Mouse (Mus musculus) MEL (cell line): ENCODE data around the gene Tmem132c. TPM values are rescaled to one million over a fixed set of nuclear protein-coding genes. Genes with fewer than 3 reads are reported as not detected.

ENCODE experiments used
- DNase-seq: peaks from one replicate; pipeline ENCODE4 v3.0.0; 2011; ENCODE audit warnings: low read depth, low spot score
- H3K27ac ChIP-seq: 2 replicates; pipeline ENCODE4 v1.5.1; 2012; ENCODE audit warnings: low read depth, mild to moderate bottlenecking, control low read depth, low read length, moderate library complexity; ENCODE audit not compliant: control insufficient read depth
- H3K27me3 ChIP-seq, 2 experiments: fragments of 150-350 bp in 1 of 2; sonication (generic) in 1 of 2; 2 replicates each; pipeline ENCODE4 v1.6.1; 2012; ENCODE audit warnings: low read length in 2 of 2, mild to moderate bottlenecking in 2 of 2, improper control_type of control experiment in 1 of 2, moderate library complexity in 1 of 2; ENCODE audit not compliant: insufficient read depth in 2 of 2, control insufficient read depth in 1 of 2
- H3K36me3 ChIP-seq, 2 experiments: 2 replicates each; pipeline ENCODE4 v1.6.1; 2012 to 2014; ENCODE audit warnings: low read length in 2 of 2, improper control_type of control experiment in 1 of 2, inconsistent platforms in 1 of 2, mild to moderate bottlenecking in 1 of 2; ENCODE audit not compliant: insufficient read depth in 2 of 2, control insufficient read depth in 1 of 2
- H3K4me1 ChIP-seq, 2 experiments: fragments of 150-350 bp in 1 of 2; sonication (generic) in 1 of 2; 2 replicates each; pipeline ENCODE4 v1.6.1; 2012; ENCODE audit warnings: low read length in 2 of 2, improper control_type of control experiment in 1 of 2, mild to moderate bottlenecking in 1 of 2; ENCODE audit not compliant: insufficient read depth in 2 of 2, control insufficient read depth in 1 of 2
- H3K4me3 ChIP-seq, 2 experiments: fragments of 150-350 bp in 1 of 2; sonication (generic) in 1 of 2; 2 replicates each; pipeline ENCODE4 v1.5.1; 2012; ENCODE audit warnings: low read depth in 2 of 2, low read length in 2 of 2, mild to moderate bottlenecking in 2 of 2, moderate library complexity in 2 of 2, control low read depth in 1 of 2, improper control_type of control experiment in 1 of 2; ENCODE audit not compliant: control insufficient read depth in 1 of 2, insufficient read depth in 1 of 2
- H3K79me2 ChIP-seq: 2 replicates; pipeline ENCODE4 v1.6.1; 2012; ENCODE audit warnings: mild to moderate bottlenecking, low read length, moderate library complexity; ENCODE audit not compliant: control insufficient read depth, poor library complexity, insufficient read depth
- H3K9ac ChIP-seq: 2 replicates; pipeline ENCODE4 v1.6.1; 2012; ENCODE audit warnings: low read depth, mild to moderate bottlenecking, control low read depth, low read length, moderate library complexity; ENCODE audit not compliant: control insufficient read depth, poor library complexity, severe bottlenecking
- H3K9me3 ChIP-seq: fragments of 150-350 bp; sonication (generic); replicated peaks from 2 replicates; pipeline ENCODE4 v1.6.1; 2012; ENCODE audit warnings: mild to moderate bottlenecking, low read length, improper control_type of control experiment, moderate library complexity; ENCODE audit not compliant: insufficient read depth
- BHLHE40 ChIP-seq: IDR thresholded peaks from 2 replicates; pipeline ENCODE4 v1.6.1; 2012; ENCODE audit warnings: low read depth, mild to moderate bottlenecking, inconsistent platforms, low read length, improper control_type of control experiment, borderline replicate concordance
- CHD1 ChIP-seq: IDR thresholded peaks from 2 replicates; pipeline ENCODE4 v1.6.1; 2012; ENCODE audit warnings: low read depth, mild to moderate bottlenecking, inconsistent platforms, low read length, improper control_type of control experiment
- ETS1 ChIP-seq: IDR thresholded peaks from 2 replicates; pipeline ENCODE4 v1.6.1; 2012; ENCODE audit warnings: low read depth, mild to moderate bottlenecking, inconsistent platforms, low read length, improper control_type of control experiment, moderate library complexity
- GABPA ChIP-seq: IDR thresholded peaks from 2 replicates; pipeline ENCODE4 v1.6.1; 2012; ENCODE audit warnings: low read depth, mild to moderate bottlenecking, inconsistent platforms, low read length, improper control_type of control experiment, moderate library complexity
- HCFC1 ChIP-seq: IDR thresholded peaks from 2 replicates; pipeline ENCODE4 v1.6.1; 2012; ENCODE audit warnings: low read depth, mild to moderate bottlenecking, inconsistent platforms, low read length, improper control_type of control experiment, moderate library complexity
- JUND ChIP-seq: IDR thresholded peaks from 2 replicates; pipeline ENCODE4 v1.6.1; 2011; ENCODE audit warnings: low read depth, mild to moderate bottlenecking, improper control_type of control experiment, low read length
- KAT2A ChIP-seq: conservative IDR thresholded peaks from 2 replicates; pipeline ENCODE4 v1.6.1; 2012; ENCODE audit warnings: low read depth, low read length, improper control_type of control experiment, inconsistent platforms
- MAZ ChIP-seq: IDR thresholded peaks from 2 replicates; pipeline ENCODE4 v1.6.1; 2012; ENCODE audit warnings: low read depth, mild to moderate bottlenecking, inconsistent platforms, low read length, improper control_type of control experiment
- MXI1 ChIP-seq: IDR thresholded peaks from 2 replicates; pipeline ENCODE4 v1.6.1; 2011; ENCODE audit warnings: mild to moderate bottlenecking, low read depth, low read length, improper control_type of control experiment
- MYB ChIP-seq: IDR thresholded peaks from 2 replicates; pipeline ENCODE4 v1.6.1; 2011; ENCODE audit warnings: mild to moderate bottlenecking, low read depth, low read length, improper control_type of control experiment
- NELFE ChIP-seq: IDR thresholded peaks from 2 replicates; pipeline ENCODE4 v1.6.1; 2011; ENCODE audit warnings: low read depth, low read length, improper control_type of control experiment
- NRF1 ChIP-seq: IDR thresholded peaks from 2 replicates; pipeline ENCODE4 v1.6.1; 2014; ENCODE audit warnings: low read depth, mild to moderate bottlenecking, inconsistent platforms, low read length, improper control_type of control experiment, moderate library complexity; ENCODE audit not compliant: poor library complexity, insufficient read depth, severe bottlenecking
- POLR2A ChIP-seq, 2 experiments: IDR thresholded peaks; 2 replicates each; pipeline ENCODE4 v1.6.1; 2011 to 2012; ENCODE audit warnings: low read length in 2 of 2, mild to moderate bottlenecking in 2 of 2, control low read depth in 1 of 2, improper control_type of control experiment in 1 of 2, low read depth in 1 of 2, moderate library complexity in 1 of 2; ENCODE audit not compliant: control insufficient read depth in 1 of 2, insufficient read depth in 1 of 2, poor library complexity in 1 of 2
- POLR2AphosphoS2 ChIP-seq: IDR thresholded peaks from 2 replicates; pipeline ENCODE4 v1.6.1; 2011; ENCODE audit warnings: low read length, improper control_type of control experiment
- RAD21 ChIP-seq: IDR thresholded peaks from 2 replicates; pipeline ENCODE4 v1.6.1; 2011; ENCODE audit warnings: mild to moderate bottlenecking, low read depth, low read length, improper control_type of control experiment
- RCOR1 ChIP-seq: IDR thresholded peaks from 2 replicates; pipeline ENCODE4 v1.6.1; 2012; ENCODE audit warnings: low read depth, mild to moderate bottlenecking, inconsistent platforms, low read length, improper control_type of control experiment
- SIN3A ChIP-seq: IDR thresholded peaks from 2 replicates; pipeline ENCODE4 v1.6.1; 2012; ENCODE audit warnings: low read length, improper control_type of control experiment, inconsistent platforms
- UBTF ChIP-seq: IDR thresholded peaks from 2 replicates; pipeline ENCODE4 v1.6.1; 2012; ENCODE audit warnings: low read depth, mild to moderate bottlenecking, inconsistent platforms, low read length, improper control_type of control experiment, moderate library complexity, borderline replicate concordance; ENCODE audit not compliant: insufficient read depth
- USF2 ChIP-seq, 2 experiments: IDR thresholded peaks; 2 replicates each; pipeline ENCODE4 v1.6.1; 2011 to 2012; ENCODE audit warnings: improper control_type of control experiment in 2 of 2, low read length in 2 of 2, borderline replicate concordance in 1 of 2, inconsistent platforms in 1 of 2, low read depth in 1 of 2, mild to moderate bottlenecking in 1 of 2; ENCODE audit not compliant: insufficient read depth in 1 of 2
- ZC3H11A ChIP-seq: IDR thresholded peaks from 2 replicates; pipeline ENCODE4 v1.6.1; 2012; ENCODE audit warnings: low read depth, mild to moderate bottlenecking, inconsistent platforms, low read length, improper control_type of control experiment
- ZKSCAN1 ChIP-seq: IDR thresholded peaks from 2 replicates; pipeline ENCODE4 v1.6.1; 2012; ENCODE audit warnings: low read depth, mild to moderate bottlenecking, inconsistent platforms, low read length, improper control_type of control experiment, moderate library complexity
- ZMIZ1 ChIP-seq: IDR thresholded peaks from 2 replicates; pipeline ENCODE4 v1.6.1; 2012; ENCODE audit warnings: low read depth, mild to moderate bottlenecking, inconsistent platforms, low read length, improper control_type of control experiment, moderate library complexity
- ZNF384 ChIP-seq: IDR thresholded peaks from 2 replicates; pipeline ENCODE4 v1.6.1; 2012; ENCODE audit warnings: low read depth, mild to moderate bottlenecking, inconsistent platforms, low read length, improper control_type of control experiment
- polyA plus RNA-seq, 2 experiments: library from polyadenylated mRNA; stranded (reverse) in 1 of 2; unstranded in 1 of 2; fragments of >175 nt in 1 of 2; fragments of >200 nt in 1 of 2; gene quantifications; 2 replicates each; pipeline versions ENCODE4 v1.2.1 to v1.2.4; 2012; ENCODE audit warnings: low replicate concordance in 2 of 2, low read depth in 1 of 2; ENCODE audit not compliant: insufficient read length in 2 of 2, insufficient read depth in 1 of 2, missing spikeins in 1 of 2
- total RNA-seq: library from RNA; depleted of rRNA; stranded (reverse); fragments of 300-350 nt; gene quantifications from 2 replicates; pipeline ENCODE4 v1.2.3, GENCODE M21; 2012

The Tmem132c gene
- total and polyA plus RNA-seq, 3 experiments: not detected

DNA sequence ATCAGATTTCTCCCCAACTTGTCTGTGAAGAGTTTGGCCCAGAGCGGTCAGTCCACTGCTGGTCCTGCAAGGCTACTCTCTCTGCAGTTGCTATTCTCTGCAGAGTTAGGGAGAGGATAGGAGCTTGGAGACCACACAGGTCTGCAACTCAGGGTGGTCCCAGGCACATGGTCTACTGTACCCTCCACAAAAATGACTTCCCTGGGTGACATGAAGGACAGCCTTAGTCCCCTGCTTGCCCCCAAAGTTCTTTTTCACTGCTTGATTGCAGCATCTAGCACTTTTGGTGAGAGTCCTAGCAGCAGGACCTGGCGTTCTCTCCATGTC lies 69.4 kb downstream of the Tmem132c start:
- no peak for TF ChIP-seq MXI1
- no peak for TF ChIP-seq MAZ
- no peak for TF ChIP-seq POLR2AphosphoS2
- TF ChIP-seq SIN3A: no peak
- no peak for TF ChIP-seq BHLHE40
- TF ChIP-seq NELFE: no peak
- no peak for TF ChIP-seq CHD1
- Histone ChIP-seq H3K4me3 (no peak overlapping the region), H3K9ac (no peak overlapping the region), H3K27ac (no peak overlapping the region), H3K9me3 (no peaks in the 10 kb centered on the region), H3K79me2 (no peaks in the 10 kb centered on the region), H3K36me3 (no peaks in the 10 kb centered on the region), H3K4me1 (no peaks in the 10 kb centered on the region), H3K27me3 (no peaks in the 10 kb centered on the region)
- no peak for DNase-seq

GRCm38 (mm10) chr5:127313634-127314033 lies 72.0 kb downstream of the Tmem132c start:
- Histone ChIP-seq H3K36me3 (no peaks in the 10 kb centered on the region), H3K9ac (no peak overlapping the region), H3K27ac (no peak overlapping the region), H3K79me2 (no peaks in the 10 kb centered on the region), H3K27me3 (no peaks in the 10 kb centered on the region), H3K4me3 (no peak overlapping the region), H3K9me3 (no peaks in the 10 kb centered on the region), H3K4me1 (no peaks in the 10 kb centered on the region)
- TF ChIP-seq JUND: no peak
- TF ChIP-seq NELFE: no peak
- no peak for TF ChIP-seq ETS1
- no peak for TF ChIP-seq ZNF384
- no peak for TF ChIP-seq KAT2A
- TF ChIP-seq RAD21: no peak
- TF ChIP-seq ZKSCAN1: no peak
- no peak for TF ChIP-seq ZMIZ1
- no peak for TF ChIP-seq BHLHE40
- TF ChIP-seq MYB: no peak
- TF ChIP-seq POLR2A (IDR thresholded peaks at IDR 0.05; ENCODE audit: control insufficient read depth in 1 of 2, insufficient read depth in 1 of 2, low read depth in 1 of 2, low read length in 2 of 2, poor library complexity in 1 of 2): no peak
- no peak for DNase-seq

- Histone ChIP-seq H3K4me3 (no peak overlapping the region), H3K4me1 (no peaks in the 10 kb centered on the region), H3K36me3 (no peaks in the 10 kb centered on the region), H3K27me3 (no peaks in the 10 kb centered on the region), H3K9me3 (no peaks in the 10 kb centered on the region), H3K79me2 (no peaks in the 10 kb centered on the region), H3K27ac (no peak overlapping the region), H3K9ac (no peak overlapping the region)
- TF ChIP-seq GABPA: no peak
- TF ChIP-seq USF2 (IDR thresholded peaks at IDR 0.05; ENCODE audit: borderline replicate concordance in 1 of 2, insufficient read depth in 1 of 2, low read depth in 1 of 2, low read length in 2 of 2): no peak
- no peak for TF ChIP-seq NELFE
- TF ChIP-seq MYB: no peak
- no peak for TF ChIP-seq ZC3H11A
- no peak for TF ChIP-seq RCOR1
- TF ChIP-seq NRF1: no peak
- no peak for TF ChIP-seq UBTF
- TF ChIP-seq JUND: no peak
- TF ChIP-seq HCFC1: no peak
- DNase-seq: no peak
Observed at GRCm38 (mm10) chr5:127319096-127319779, 77.6 kb downstream of the Tmem132c start.
